Mouse (Mus musculus) CD4-positive helper T cell, adult 2 months (primary cell): Measurements from ENCODE around the gene 1700057G04Rik.
"Not testable (repeated sequence)": the region's sequence is repeated elsewhere in the genome, so short reads cannot be mapped to it uniquely, and the experiment has no call there.

Experiments
- DNase-seq: peaks from one replicate; pipeline ENCODE4 v3.0.0-alpha.2; 2012; ENCODE audit warnings: low read depth, missing footprints, low spot score

The 1700057G04Rik gene

GRCm38 (mm10) chr9:92305075-92305474 lies 4.1 kb upstream of the 1700057G04Rik start:
- peak; percentile 2 for DNase-seq

DNA sequence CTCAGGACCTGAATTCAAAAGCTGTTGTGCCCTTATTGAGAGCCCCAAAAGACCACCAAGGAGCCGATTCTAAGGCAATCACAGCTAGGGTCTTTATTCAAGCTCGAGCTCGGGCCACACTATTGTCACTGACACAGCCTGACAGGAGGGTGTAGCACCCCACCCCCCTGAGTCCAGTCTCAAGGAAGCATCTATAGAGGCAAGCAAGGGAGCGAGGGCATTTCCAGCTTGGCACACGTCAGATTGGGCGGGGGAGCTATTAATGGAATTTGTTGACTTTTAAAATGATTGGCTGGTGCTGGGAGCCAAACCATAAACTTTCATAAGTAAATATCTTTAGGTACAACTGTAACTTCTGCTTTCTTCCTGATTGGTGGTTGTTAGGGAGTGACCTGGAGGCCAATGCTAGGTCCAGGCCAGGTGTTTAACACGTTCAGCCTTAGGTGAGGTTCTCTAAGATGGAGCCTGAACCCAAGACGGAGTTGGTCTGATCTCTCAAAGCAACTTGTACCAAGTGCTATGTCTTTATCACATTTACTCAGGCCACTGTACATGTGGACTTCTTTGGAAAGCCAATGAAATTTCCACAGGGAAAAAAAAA lies 3.5 kb upstream of the 1700057G04Rik start:
- DNase-seq: no peak

DNA sequence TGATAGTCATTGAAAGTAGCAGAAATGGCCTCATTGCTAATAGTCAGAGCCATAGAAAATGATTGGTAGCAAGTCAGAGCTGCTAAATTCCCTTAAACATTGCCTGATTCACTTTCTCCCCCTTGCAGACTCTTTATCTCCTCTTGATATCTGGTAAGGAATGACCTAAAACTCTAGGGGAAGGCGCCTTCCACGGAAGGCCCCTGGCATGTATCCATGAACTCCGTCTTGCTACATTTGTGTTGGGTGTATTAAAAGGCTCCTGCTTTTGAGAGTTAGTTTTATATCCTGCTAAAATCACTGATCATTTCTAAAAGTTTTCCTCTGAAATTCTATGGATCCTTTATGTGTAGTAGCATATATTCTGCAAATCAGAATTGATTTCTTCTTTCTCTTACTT lies 7.6 kb downstream of the 1700057G04Rik start:
- DNase-seq: no peak

DNA sequence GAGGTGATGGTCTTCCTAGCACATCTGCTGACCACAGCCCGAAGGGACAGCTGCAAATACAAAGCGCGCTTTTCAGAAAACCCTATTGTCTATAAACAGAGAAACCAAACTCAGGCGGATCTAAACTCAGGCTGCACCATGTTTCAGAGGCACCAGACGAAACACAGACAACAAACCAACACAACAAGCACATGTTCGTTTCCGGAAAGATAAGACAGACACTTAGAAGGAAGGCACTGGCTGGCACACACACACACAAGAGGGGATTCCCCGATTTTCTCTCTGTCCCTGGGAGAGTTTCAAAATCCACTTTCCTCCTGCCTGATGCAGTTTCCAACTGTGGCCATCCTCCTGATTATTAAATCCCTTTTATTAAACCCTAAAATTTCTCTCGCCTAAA lies 16.8 kb downstream of the 1700057G04Rik start:
- not testable (repeated sequence) for DNase-seq

DNA sequence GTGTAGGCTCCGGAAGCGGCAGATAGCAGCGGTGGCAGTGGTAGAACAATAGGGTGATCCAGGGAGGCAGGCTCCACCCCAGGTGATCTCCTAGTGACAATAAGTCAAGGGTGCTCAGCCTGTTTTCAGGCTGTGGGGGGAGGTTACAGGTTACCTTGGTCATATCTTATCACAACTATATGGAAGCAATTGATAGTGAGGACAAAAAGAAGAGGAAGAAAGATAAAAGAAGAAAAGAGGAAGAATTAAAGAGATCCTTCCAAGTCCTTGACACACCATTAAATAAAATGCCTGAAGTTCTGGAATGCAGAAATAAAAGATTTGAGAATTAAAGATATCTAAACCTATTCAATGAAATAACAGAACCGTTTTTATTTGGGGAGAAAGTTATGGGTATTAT lies 17.6 kb downstream of the 1700057G04Rik start:
- DNase-seq: no peak

- DNase-seq: no peak
Observed at GRCm38 (mm10) chr9:92331383-92331782, 22.2 kb downstream of the 1700057G04Rik start.

- no peak for DNase-seq
Observed at GRCm38 (mm10) chr9:92334845-92335244, 25.7 kb downstream of the 1700057G04Rik start.

DNA sequence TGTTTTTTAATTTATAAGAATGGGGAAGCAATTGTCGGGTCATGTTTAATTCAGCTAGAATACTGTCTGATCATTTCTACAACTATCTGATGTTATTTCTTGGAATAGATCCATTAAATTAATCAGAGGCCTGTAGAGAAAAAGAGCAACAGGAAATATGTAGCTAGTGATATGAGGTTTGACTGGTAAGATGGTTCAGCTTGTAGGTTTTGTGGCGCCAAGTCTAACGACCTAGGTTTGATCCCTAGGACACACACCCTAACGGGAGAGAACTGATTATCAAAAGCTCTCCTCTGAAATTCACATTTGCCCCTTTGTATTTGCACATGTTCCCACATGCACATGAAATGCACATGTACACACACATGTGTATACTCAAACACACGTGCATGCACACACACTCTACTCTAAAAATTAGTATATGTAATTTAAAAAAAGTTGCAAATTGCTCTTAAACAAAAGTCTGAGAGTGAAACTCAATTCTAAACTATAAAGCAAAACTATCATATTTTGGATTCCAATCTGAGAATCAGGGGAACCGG lies 26.2 kb downstream of the 1700057G04Rik start:
- no peak for DNase-seq

- DNase-seq: no peak
Observed at GRCm38 (mm10) chr9:92337063-92337462, 27.9 kb downstream of the 1700057G04Rik start.

DNA sequence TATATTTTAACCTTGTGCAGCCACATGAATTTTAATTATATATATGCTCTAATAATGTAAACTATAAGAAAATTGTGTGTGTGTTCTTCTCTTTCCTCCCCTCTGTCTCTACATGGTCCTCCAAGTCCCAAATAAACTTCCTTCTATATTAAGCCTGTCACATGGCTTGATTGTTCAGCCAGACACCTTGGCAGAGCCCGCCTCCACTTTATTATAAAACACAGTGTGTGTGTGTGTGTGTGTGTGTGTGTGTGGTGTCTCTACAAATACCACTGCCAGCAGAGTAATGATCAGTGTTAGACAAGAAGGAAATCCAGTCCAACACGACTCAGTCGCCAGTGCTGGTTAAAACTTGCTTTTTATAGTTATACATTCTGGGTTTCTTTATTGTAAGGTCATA lies 28.5 kb downstream of the 1700057G04Rik start:
- DNase-seq: no peak

DNA sequence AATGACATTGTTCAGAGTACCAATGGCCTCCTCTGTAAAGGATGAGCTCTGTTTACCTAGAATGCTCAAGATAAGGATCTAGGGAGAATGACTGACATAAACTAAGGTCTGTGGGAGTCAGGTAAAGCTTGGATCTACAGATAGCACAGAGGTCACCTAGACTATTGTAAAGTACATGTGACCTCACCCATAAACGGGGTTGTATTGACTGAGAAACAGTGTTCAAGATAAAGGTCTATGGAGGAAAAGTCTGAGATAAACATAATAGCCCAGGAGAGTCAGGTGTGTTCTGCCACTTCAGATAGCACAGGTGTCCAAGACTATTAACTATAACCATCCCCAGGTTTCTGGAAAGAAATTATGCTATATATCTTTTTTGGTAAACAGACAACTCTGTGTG lies 29.8 kb downstream of the 1700057G04Rik start:
- DNase-seq: no peak

DNA sequence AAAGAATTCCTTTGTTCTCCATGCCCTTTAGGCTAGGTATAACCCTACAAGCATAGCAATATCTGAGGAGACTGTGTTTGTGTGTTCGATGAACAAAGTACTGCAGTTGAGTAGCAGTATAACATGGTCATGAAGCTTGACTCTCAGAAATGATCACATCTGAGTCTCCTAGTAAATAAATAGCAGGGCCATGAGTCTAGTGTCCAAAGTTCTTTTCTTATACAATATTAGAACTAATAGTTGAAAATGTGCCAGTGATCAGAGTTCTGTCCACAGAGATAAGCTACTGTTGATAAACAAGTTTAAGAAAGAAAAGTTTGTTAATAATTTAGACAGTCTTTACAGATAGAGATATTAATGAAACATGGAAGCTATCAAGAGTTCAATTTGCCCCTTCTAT lies 42.7 kb downstream of the 1700057G04Rik start:
- DNase-seq: no peak

DNA sequence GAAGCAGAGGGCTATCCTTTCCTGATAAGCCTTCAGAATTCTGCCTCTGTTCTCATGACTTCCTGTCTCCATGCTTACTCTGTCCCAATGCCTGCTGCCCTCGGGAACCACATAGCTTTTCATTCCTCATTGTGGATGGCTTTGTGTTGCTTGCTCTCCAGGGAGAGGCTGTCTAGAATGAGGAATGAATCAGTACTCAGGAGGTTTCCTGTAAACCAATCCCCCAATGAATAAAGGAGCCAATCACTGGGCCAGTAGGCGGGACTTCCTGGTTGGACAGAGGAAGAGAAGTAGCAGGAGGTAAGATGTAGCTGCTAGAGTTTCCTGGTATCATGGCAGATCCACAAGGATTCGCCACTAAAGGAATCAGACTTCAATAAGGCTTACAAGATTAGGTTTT lies 44.1 kb downstream of the 1700057G04Rik start:
- DNase-seq: no peak

- DNase-seq: no peak
Observed at GRCm38 (mm10) chr9:92360691-92361310, 51.6 kb downstream of the 1700057G04Rik start.

GRCm38 (mm10) chr9:92363478-92363877 lies 54.3 kb downstream of the 1700057G04Rik start:
- no peak for DNase-seq

DNA sequence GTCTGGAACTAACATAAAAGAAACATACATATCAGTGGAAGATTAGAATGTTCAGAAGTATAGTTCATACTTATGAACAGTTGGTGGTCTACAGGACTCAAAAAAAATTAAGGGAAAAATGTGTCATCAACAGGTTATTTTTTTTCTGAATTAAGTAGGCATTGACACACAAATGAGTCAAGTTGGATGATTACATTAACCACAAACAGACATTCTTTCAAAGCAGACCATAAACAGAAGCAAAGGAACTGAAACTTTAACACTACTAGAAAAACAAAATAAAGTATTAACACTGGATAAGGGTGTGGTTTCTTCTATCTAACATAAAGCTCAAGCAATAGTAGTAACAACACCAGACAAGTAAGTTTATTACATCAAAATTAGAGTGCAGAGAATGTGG lies 59.7 kb downstream of the 1700057G04Rik start:
- no peak for DNase-seq

DNA sequence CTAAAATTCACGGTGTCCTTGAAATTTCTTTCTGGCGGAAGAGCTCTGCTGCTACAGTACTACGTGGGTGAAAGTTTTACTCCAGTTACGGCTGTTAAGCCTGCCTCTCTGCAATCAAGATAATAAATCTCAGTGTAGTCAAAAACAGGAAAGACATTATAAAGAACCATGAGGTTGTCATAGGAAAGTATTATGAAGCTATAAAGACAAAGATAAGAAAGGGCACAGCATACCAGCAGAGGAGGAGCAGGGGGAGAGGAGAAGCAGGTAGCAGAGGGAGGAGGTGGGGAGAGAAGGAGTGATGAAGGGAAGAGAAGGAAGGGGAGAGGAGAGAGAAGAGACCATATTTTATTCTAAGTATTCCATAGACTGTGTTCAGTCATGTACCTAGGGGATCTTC lies 64.7 kb downstream of the 1700057G04Rik start:
- no peak for DNase-seq

- DNase-seq: no peak
Observed at GRCm38 (mm10) chr9:92374705-92375199, 65.6 kb downstream of the 1700057G04Rik start.

DNA sequence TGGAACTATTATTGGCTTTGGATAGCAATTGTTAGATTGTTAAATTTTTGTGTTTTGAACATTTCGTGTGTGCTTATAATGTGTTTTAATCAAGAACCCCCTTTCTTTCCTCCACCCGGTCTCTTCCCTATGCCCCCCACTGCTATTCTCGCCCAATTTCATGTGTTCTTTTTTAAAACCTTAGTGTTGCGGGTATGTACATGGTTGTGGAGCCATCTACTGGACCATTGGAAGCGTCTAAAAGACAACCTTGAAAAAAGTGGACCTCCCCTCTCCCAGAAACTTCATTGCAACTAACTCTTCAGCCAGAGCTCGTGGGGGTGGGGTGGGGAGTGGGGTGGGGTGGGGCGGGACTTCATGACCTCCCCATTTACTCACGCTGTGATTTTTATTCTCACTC lies 66.2 kb downstream of the 1700057G04Rik start:
- DNase-seq: no peak

DNA sequence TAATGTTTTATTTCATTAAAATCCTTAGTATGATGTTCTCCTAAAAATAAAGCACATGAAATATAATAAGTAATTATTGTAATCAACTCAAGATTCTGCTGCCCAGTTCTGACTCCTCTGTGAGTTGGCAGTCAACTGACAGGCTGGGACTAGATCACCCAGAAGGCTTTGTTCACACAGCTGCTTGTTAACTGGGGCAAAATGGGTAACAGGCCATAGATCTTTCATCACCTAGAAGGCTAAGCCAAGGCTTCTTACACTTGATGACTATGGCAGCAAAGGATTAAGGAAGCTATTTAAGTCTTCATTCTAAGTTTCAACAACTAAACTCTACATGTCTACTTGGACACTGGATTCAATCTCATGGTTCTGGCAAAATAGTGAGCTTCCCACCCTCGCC lies 68.8 kb downstream of the 1700057G04Rik start:
- no peak for DNase-seq

DNA sequence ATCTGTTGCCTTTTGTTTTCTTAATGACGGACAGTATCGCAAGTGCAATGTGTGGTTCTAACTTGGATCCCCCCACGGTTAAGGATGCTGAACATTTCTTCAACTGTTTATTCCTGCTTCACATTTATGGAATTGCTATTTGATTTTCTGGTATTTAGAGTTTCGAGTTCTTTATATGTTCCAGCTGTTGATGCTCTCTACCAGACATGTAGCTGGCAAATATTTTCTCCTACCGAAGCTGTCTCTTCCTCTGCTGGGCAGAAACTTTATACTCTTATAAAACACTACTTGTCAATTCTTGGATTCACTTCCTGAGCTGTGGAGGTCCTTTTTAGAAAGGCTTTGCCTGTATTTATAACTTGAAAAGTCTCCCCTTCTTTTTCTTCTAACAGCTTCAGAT lies 70.1 kb downstream of the 1700057G04Rik start:
- no peak for DNase-seq

DNA sequence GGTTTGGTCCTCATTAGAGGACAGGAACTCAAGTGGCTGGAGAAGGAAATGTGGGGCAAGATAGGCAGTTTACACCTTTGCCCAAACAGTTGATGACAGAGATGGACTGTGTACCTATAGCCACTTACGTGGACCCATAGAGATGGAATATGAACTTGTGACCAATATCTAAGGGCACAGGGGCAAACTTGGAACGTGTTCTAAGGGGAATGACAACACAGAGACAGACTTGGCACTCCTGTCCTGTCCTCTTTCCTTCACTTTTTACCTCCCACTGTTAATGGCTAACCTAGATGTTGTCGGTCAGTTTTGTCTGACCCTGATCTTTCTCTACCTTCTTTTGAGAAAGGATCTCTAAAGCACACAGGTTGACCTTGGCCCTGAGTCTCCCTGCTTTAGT lies 74.2 kb downstream of the 1700057G04Rik start:
- no peak for DNase-seq

GRCm38 (mm10) chr9:92384401-92384800 lies 75.2 kb downstream of the 1700057G04Rik start:
- peak; percentile 60 for DNase-seq
